Mouse (Mus musculus): Measurements from ENCODE around the gene Gm6164. TPM values are rescaled to one million over a fixed set of nuclear protein-coding genes. Genes with fewer than 3 reads are reported as not detected.
"Not testable (repeated sequence)": the region's sequence is repeated elsewhere in the genome, so short reads cannot be mapped to it uniquely, and the experiment has no call there.

Gene Gm6164
- not detected in 2 replicates for polyA plus RNA-seq (2015; fragmentation: Nextera tagmentation; extraction: Ambion mirVana)

GRCm38 (mm10) chr7:20205507-20205906 is at the start of gene Gm6164:
Gene Gm6164 (minus strand): TSS chr7:20205607.
- not testable (repeated sequence) for H3K27me3 ChIP-seq; H3K9me3 ChIP-seq; H3K4me1 ChIP-seq (replicated peaks); H3K36me3 ChIP-seq; ATAC-seq (ENCODE audit: low read depth); H3K27ac ChIP-seq (replicated peaks); H3K4me2 ChIP-seq; H3K9ac ChIP-seq; H3K4me3 ChIP-seq
- no CpG with 5 or more reads among the region's 2 CpGs for WGBS

GRCm38 (mm10) chr7:20233728-20234127 is 28.3 kb upstream of the Gm6164 start, which contains the start of gene Gm4498:
Gene Gm4498 (minus strand): TSS chr7:20233828.
- H3K27me3 ChIP-seq; H3K9ac ChIP-seq; H3K36me3 ChIP-seq; H3K27ac ChIP-seq (replicated peaks); H3K4me3 ChIP-seq; H3K4me1 ChIP-seq (replicated peaks); ATAC-seq (ENCODE audit: low read depth); H3K4me2 ChIP-seq; H3K9me3 ChIP-seq: not testable (repeated sequence)
- no CpG with 5 or more reads among the region's 2 CpGs for WGBS

GRCm38 (mm10) chr7:20193410-20193809 is 12.0 kb downstream of the Gm6164 start, which contains the start of gene Vmn1r95:
Gene Vmn1r95 (plus strand): TSS chr7:20193710.
- H3K27me3 ChIP-seq; H3K27ac ChIP-seq (replicated peaks): not testable (repeated sequence)
- no CpG with 5 or more reads among the region's 3 CpGs for WGBS

DNA sequence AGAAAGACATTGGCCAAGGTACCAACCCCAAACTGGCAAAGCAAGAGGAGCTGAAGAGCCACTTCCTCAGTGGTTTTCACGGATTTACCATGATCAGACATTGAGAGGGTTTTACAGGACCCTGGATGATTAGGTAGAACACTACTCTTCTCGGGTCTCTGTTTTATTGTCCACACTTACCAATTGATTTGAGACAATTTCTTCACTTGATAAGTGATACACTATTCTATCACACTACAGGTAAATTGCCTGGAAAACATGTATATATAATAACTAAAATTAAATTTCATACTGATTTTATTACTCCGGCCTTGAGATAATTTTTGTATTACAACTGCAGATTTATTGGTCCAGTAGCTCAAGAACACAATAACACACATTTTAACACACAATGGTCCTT is 37.1 kb downstream of the Gm6164 start, which contains the start of gene Vmn1r94:
Gene Vmn1r94, minus strand, starts transcription at position 101 of the 400 bp plus-strand sequence.
- not testable (repeated sequence) for H3K9ac ChIP-seq; H3K4me2 ChIP-seq; H3K27ac ChIP-seq (replicated peaks); H3K4me1 ChIP-seq (replicated peaks); ATAC-seq (ENCODE audit: low read depth); H3K36me3 ChIP-seq; H3K4me3 ChIP-seq; H3K27me3 ChIP-seq; H3K9me3 ChIP-seq
- WGBS = no CpG with 5 or more reads among the region's 3 CpGs

More at GRCm38 (mm10) chr7:20193410-20193809, 12.0 kb downstream of the Gm6164 start, which contains the start of gene Vmn1r95:
- not testable (repeated sequence) for H3K36me3 ChIP-seq; H3K4me1 ChIP-seq (replicated peaks); H3K9ac ChIP-seq; ATAC-seq (ENCODE audit: low read depth); H3K4me2 ChIP-seq; H3K9me3 ChIP-seq; H3K4me3 ChIP-seq

Other genes starting within 250 kb of the Gm6164 start
- gene Ceacam20, start 240.2 kb downstream of the Gm6164 start, polyA plus RNA-seq (2015; fragmentation: Nextera tagmentation; extraction: Ambion mirVana) = not detected in 2 replicates
- not detected in 2 replicates for gene Nlrp9b, start 214.1 kb downstream of the Gm6164 start, polyA plus RNA-seq (2015; fragmentation: Nextera tagmentation; extraction: Ambion mirVana)
- not detected in 2 replicates for gene Vmn1r91, start 105.9 kb downstream of the Gm6164 start, polyA plus RNA-seq (2015; fragmentation: Nextera tagmentation; extraction: Ambion mirVana)
- gene Gm16442, start 83.0 kb downstream of the Gm6164 start, polyA plus RNA-seq (2015; fragmentation: Nextera tagmentation; extraction: Ambion mirVana) = not detected in 2 replicates
- gene Vmn1r93, start 66.5 kb downstream of the Gm6164 start, polyA plus RNA-seq (2015; fragmentation: Nextera tagmentation; extraction: Ambion mirVana) = not detected in 2 replicates
- not detected in 2 replicates for gene Vmn1r94, start 37.2 kb downstream of the Gm6164 start, polyA plus RNA-seq (2015; fragmentation: Nextera tagmentation; extraction: Ambion mirVana)
- not detected in 2 replicates for gene Vmn1r95, start 11.9 kb downstream of the Gm6164 start, polyA plus RNA-seq (2015; fragmentation: Nextera tagmentation; extraction: Ambion mirVana)
- not detected in 2 replicates for gene Gm4498, start 28.2 kb upstream of the Gm6164 start, polyA plus RNA-seq (2015; fragmentation: Nextera tagmentation; extraction: Ambion mirVana)
- gene Gm5890, start 57.2 kb upstream of the Gm6164 start, polyA plus RNA-seq (2015; fragmentation: Nextera tagmentation; extraction: Ambion mirVana) = not detected in 2 replicates
- gene Gm4133, start 128.5 kb upstream of the Gm6164 start, polyA plus RNA-seq (2015; fragmentation: Nextera tagmentation; extraction: Ambion mirVana) = not detected in 2 replicates
- not detected in 2 replicates for gene Gm5728, start 169.8 kb upstream of the Gm6164 start, polyA plus RNA-seq (2015; fragmentation: Nextera tagmentation; extraction: Ambion mirVana)
- gene Vmn1r100, start 212.3 kb upstream of the Gm6164 start, polyA plus RNA-seq (2015; fragmentation: Nextera tagmentation; extraction: Ambion mirVana) = not detected in 2 replicates
- not detected in 2 replicates for gene Vmn1r101, start 237.0 kb upstream of the Gm6164 start, polyA plus RNA-seq (2015; fragmentation: Nextera tagmentation; extraction: Ambion mirVana)